Mouse (Mus musculus) brain, embryonic 14.5 days (tissue): ENCODE data around the gene Ifna6.

Source experiments
- CTCF ChIP-seq: fragments of 200-500 bp; IDR thresholded peaks from 2 replicates; pipeline ENCODE4 v1.5.1; 2012; ENCODE audit warnings: inconsistent platforms, mild to moderate bottlenecking, moderate library complexity, borderline replicate concordance; ENCODE audit not compliant: insufficient read depth, insufficient read length; ENCODE audit errors: extremely low read depth
- POLR2A ChIP-seq: fragments of 200-500 bp; IDR thresholded peaks from 2 replicates; pipeline ENCODE4 v1.6.1; 2012; ENCODE audit warnings: mild to moderate bottlenecking, inconsistent platforms, borderline replicate concordance; ENCODE audit not compliant: poor library complexity, insufficient read depth, insufficient read length, severe bottlenecking; ENCODE audit errors: extremely low read depth

DNA sequence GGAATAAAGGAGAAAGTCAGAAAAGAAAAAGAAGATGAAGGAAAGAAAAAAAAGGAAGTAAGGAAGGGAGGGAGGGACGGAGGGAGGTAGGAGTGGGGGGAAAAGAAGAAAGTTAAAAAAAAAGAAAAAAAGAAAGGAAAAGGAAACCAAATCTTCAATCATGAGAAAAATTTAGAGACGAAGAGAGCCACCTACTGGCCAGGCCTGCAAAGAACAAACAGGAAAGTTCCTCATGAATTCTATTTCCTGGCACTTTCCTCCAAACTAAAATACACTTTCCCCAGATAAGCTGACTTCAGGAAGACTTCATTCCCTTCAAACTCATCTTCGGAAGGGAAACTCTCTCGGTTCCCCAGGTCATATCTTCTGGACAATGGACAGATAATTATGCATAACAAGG, 3.3 kb downstream of the Ifna6 start:
- TF ChIP-seq CTCF (peak; percentile 41; the same call in 1 of the 2 replicates), POLR2A (no peak)
